In genomic region chr17:88598056-88598420, GRCm38 (mm10) we compare ENCODE assay signal across 9 mouse cellular contexts. TPM values are rescaled to one million over a fixed set of nuclear protein-coding genes. Genes with fewer than 3 reads are reported as not detected.
DNase-seq lines count a peak whose midpoint lies in the region; ATAC-seq and TF ChIP-seq lines count a peak whose summit lies in the region.
"Had no signal": no experiment of that assay in that cellular context is flagged by ENCODE, and none has a peak within 500 bp of the region (broad histone marks: within the 10 kb centered on the region; RNA-seq: fewer than 3 reads in every experiment).

No protein-coding gene starts in this region.

- peaks cover 2% of the 10 kb centered on the region; the same call in 1 of the 2 replicates for H3K4me1 ChIP-seq in spleen, adult 2 months (ENCODE audit: control insufficient read depth, insufficient read depth, insufficient read length)
- peaks cover 26% of the 10 kb centered on the region for H3K4me1 ChIP-seq in limb, embryonic 15.5 days

- no peak for TF ChIP-seq POLR2A in spleen, adult 2 months (IDR thresholded peaks at IDR 0.05; ENCODE audit: low read depth, low read length)

- peak; percentile 38 for DNase-seq in embryo, embryonic 10.5 days (ENCODE audit: low spot score)
- DNase-seq in embryo, embryonic 9.5 days (ENCODE audit: extremely low spot score) = no peak
- no peak for DNase-seq in spleen, adult 2 months (ENCODE audit: low read depth in 1 of 2, low spot score in 2 of 2)
- no peak for DNase-seq in spleen, adult 18-20 months
- DNase-seq in urinary bladder, postnatal 25 days (ENCODE audit: low spot score) = no peak
- DNase-seq in ovary, adult 18-20 months (ENCODE audit: low spot score) = no peak
- no peak for DNase-seq in adrenal gland, postnatal 36 days

- H3K36me3 ChIP-seq in spleen, adult 2 months (ENCODE audit: control insufficient read depth, insufficient read depth, low read length) = no peaks in the 10 kb centered on the region
- H3K36me3 ChIP-seq in limb, embryonic 15.5 days = no peaks in the 10 kb centered on the region

- peak overlapping the region; percentile 69 for H3K9ac ChIP-seq in limb, embryonic 15.5 days

- H3K27ac ChIP-seq in spleen, adult 2 months (ENCODE audit: insufficient read depth, low read length) = 0 out of 2 replicates have a peak overlapping the region, but pooled peaks have one; percentile 12
- peak overlapping the region; percentile 95 for H3K27ac ChIP-seq in limb, embryonic 15.5 days

- peak overlapping the region; percentile 58; the same call in 1 of the 2 replicates for H3K4me3 ChIP-seq in spleen, adult 2 months (ENCODE audit: extremely low read depth, insufficient read depth, insufficient read length)
- H3K4me3 ChIP-seq in limb, embryonic 15.5 days = peak overlapping the region; percentile 66

- H3K4me2 ChIP-seq in limb, embryonic 15.5 days = peak overlapping the region; percentile 78

- 62% methylated on average over 5 of the region's 5 CpGs for WGBS in spleen, adult 2 months
- WGBS in limb, embryonic 15.5 days = 4% methylated on average over 5 of the region's 5 CpGs

- no peaks in the 10 kb centered on the region; the same call in 1 of the 2 replicates for H3K27me3 ChIP-seq in spleen, adult 2 months (ENCODE audit: control insufficient read depth, insufficient read depth, low read length)
- no peaks in the 10 kb centered on the region for H3K27me3 ChIP-seq in limb, embryonic 15.5 days

- ATAC-seq in limb, embryonic 15.5 days (ENCODE audit: insufficient number of reproducible peaks, low FRiP score, low TSS enrichment, low read depth) = no peak

- TF ChIP-seq CTCF in spleen, adult 2 months (IDR thresholded peaks at IDR 0.05; ENCODE audit: extremely low read depth, insufficient read depth, insufficient read length, insufficient replicate concordance) = no peak

- H3K9me3 ChIP-seq in limb, embryonic 15.5 days = no peaks in the 10 kb centered on the region

RNA-seq across cellular contexts. Expression of gene Ston1, which starts 0.6 kb away (rescaled TPM):
- polyA plus RNA-seq in spleen, adult 2 months (2012; rRNA removed) = 7.4 and 9.3 TPM in 2 replicates
- polyA plus RNA-seq in limb, embryonic 15.5 days (2015; fragmentation: Nextera tagmentation; extraction: Ambion mirVana) = 8.6 TPM in 2 replicates
- 10 to 100 TPM; 28.7 to 41.5 TPM for total RNA-seq in adrenal gland, postnatal 36 days (2021)
- total RNA-seq: hematopoietic stem cell, adult 5-6 weeks had no signal
